29 mouse cellular contexts compared by ENCODE assay signal in genomic region chr15:87606702-87607101, GRCm38 (mm10).
DNase-seq lines count a peak whose midpoint lies in the region; ATAC-seq and TF ChIP-seq lines count a peak whose summit lies in the region.
"Had no signal": no experiment of that assay in that cellular context is flagged by ENCODE, and none has a peak within 500 bp of the region (broad histone marks: within the 10 kb centered on the region; RNA-seq: fewer than 3 reads in every experiment).

No protein-coding gene starts in this region.

- no peak overlapping the region for H3K9ac ChIP-seq in midbrain, embryonic 11.5 days (ENCODE audit: low read length)
- H3K9ac ChIP-seq in midbrain, embryonic 15.5 days: no peak overlapping the region
- H3K9ac ChIP-seq: embryonic facial prominence, embryonic 13.5 days; forebrain, embryonic 12.5 days; forebrain, embryonic 15.5 days; heart, embryonic 13.5 days; hindbrain, embryonic 14.5 days had no signal

- H3K27ac ChIP-seq in left cerebral cortex, adult 2 months: peak overlapping the region; percentile 59
- no peak overlapping the region for H3K27ac ChIP-seq in midbrain, embryonic 11.5 days (ENCODE audit: low read depth, low read length)
- H3K27ac ChIP-seq in midbrain, embryonic 15.5 days: no peak overlapping the region
- H3K27ac ChIP-seq: embryonic facial prominence, embryonic 10.5 days; embryonic facial prominence, embryonic 13.5 days; forebrain, embryonic 12.5 days; forebrain, embryonic 15.5 days; heart, adult 2 months; heart, embryonic 10.5 days; heart, embryonic 13.5 days; hindbrain, embryonic 14.5 days had no signal

- peak; percentile 42 to 43 for DNase-seq in left cerebral cortex, adult 2 months (ENCODE audit: extremely low spot score in 1 of 2, low spot score in 2 of 2)
- no peak for DNase-seq in left cerebral cortex, adult 11 months (ENCODE audit: low spot score)
- DNase-seq in midbrain, embryonic 11.5 days (ENCODE audit: low spot score, missing footprints): peak; percentile 37
- peak; percentile 43 for DNase-seq in brain, adult 2 months (ENCODE audit: low read depth, low spot score)
- peak; percentile 40 to 57 for DNase-seq in frontal cortex, postnatal 10 days (ENCODE audit: low spot score in 2 of 2)
- DNase-seq in kidney, postnatal 4 days: no peak
- no peak for DNase-seq in kidney, adult 11 months
- DNase-seq: adrenal gland, adult 2 months; adrenal gland, postnatal 14 days; cerebellum, adult 11-12 months; cerebellum, adult 8-10 months; cerebellum, postnatal 10 days; cerebellum, postnatal 36 days; embryo, embryonic 11 days; gastrocnemius, postnatal 10 days; gastrocnemius, postnatal 36 days; heart, adult 2 months; heart, postnatal 14 days; heart, postnatal 4 days had no signal

- H3K27me3 ChIP-seq in midbrain, embryonic 11.5 days (ENCODE audit: control insufficient read depth, insufficient read depth, low read length): no peaks in the 10 kb centered on the region
- H3K27me3 ChIP-seq in midbrain, embryonic 15.5 days (replicated peaks): no peaks in the 10 kb centered on the region
- H3K27me3 ChIP-seq: embryonic facial prominence, embryonic 13.5 days; forebrain, embryonic 12.5 days; forebrain, embryonic 15.5 days had no signal

- no peak for TF ChIP-seq CTCF in left cerebral cortex, adult 2 months (IDR thresholded peaks at IDR 0.05)

- H3K36me3 ChIP-seq in midbrain, embryonic 11.5 days (ENCODE audit: control insufficient read depth, insufficient read depth, low read length): no peaks in the 10 kb centered on the region
- no peaks in the 10 kb centered on the region for H3K36me3 ChIP-seq in midbrain, embryonic 15.5 days (replicated peaks)
- H3K36me3 ChIP-seq: embryonic facial prominence, embryonic 10.5 days; embryonic facial prominence, embryonic 13.5 days; forebrain, embryonic 12.5 days; forebrain, embryonic 15.5 days; heart, embryonic 10.5 days; heart, embryonic 13.5 days had no signal

- intact Hi-C loops in left cerebral cortex, adult 2 months (cut with DNase I): no loop called here

- H3K4me3 ChIP-seq in left cerebral cortex, adult 2 months: no peak overlapping the region
- no peak overlapping the region for H3K4me3 ChIP-seq in midbrain, embryonic 11.5 days (ENCODE audit: low read depth, low read length)
- H3K4me3 ChIP-seq in midbrain, embryonic 15.5 days: no peak overlapping the region
- H3K4me3 ChIP-seq: embryonic facial prominence, embryonic 10.5 days; embryonic facial prominence, embryonic 13.5 days; erythroblast, embryonic 14.5 days; forebrain, embryonic 12.5 days; forebrain, embryonic 15.5 days; heart, adult 2 months; heart, embryonic 10.5 days; heart, embryonic 13.5 days had no signal

- no peaks in the 10 kb centered on the region for H3K4me1 ChIP-seq in midbrain, embryonic 11.5 days (ENCODE audit: control insufficient read depth, insufficient read depth, low read length)
- H3K4me1 ChIP-seq in midbrain, embryonic 15.5 days: peaks cover 31% of the 10 kb centered on the region
- H3K4me1 ChIP-seq: embryonic facial prominence, embryonic 10.5 days; embryonic facial prominence, embryonic 13.5 days; heart, embryonic 10.5 days; heart, embryonic 13.5 days had no signal

- H3K4me2 ChIP-seq in midbrain, embryonic 11.5 days: no peak overlapping the region
- H3K4me2 ChIP-seq in midbrain, embryonic 15.5 days: no peak overlapping the region
- H3K4me2 ChIP-seq: embryonic facial prominence, embryonic 13.5 days; forebrain, embryonic 12.5 days; forebrain, embryonic 15.5 days; heart, embryonic 13.5 days; hindbrain, embryonic 14.5 days had no signal

- no peak for ATAC-seq in midbrain, embryonic 11.5 days (ENCODE audit: low FRiP score)
- ATAC-seq in midbrain, embryonic 15.5 days (replicated peaks): no peak
- ATAC-seq: CD4-positive, CD25-positive, alpha-beta regulatory T cell, adult 4 months; forebrain, embryonic 15.5 days had no signal

- 91% methylated on average over 10 of the region's 10 CpGs for WGBS in midbrain, embryonic 11.5 days
- 84% methylated on average over 10 of the region's 10 CpGs for WGBS in midbrain, embryonic 15.5 days

- no peaks in the 10 kb centered on the region for H3K9me3 ChIP-seq in midbrain, embryonic 11.5 days (ENCODE audit: control insufficient read depth, low read length)
- no peaks in the 10 kb centered on the region for H3K9me3 ChIP-seq in midbrain, embryonic 15.5 days
- H3K9me3 ChIP-seq: embryonic facial prominence, embryonic 10.5 days; embryonic facial prominence, embryonic 13.5 days; forebrain, embryonic 12.5 days; forebrain, embryonic 15.5 days; heart, embryonic 10.5 days; heart, embryonic 13.5 days had no signal

Comparison
In these comparisons a context has a peak if more than half of its experiments do, and no peak if none do; other contexts are left out.
1. DNase-seq: peak in left cerebral cortex, adult 2 months (2 of 2), midbrain, embryonic 11.5 days (single experiment), brain, adult 2 months (single experiment) and frontal cortex, postnatal 10 days (2 of 2); none in left cerebral cortex, adult 11 months (single experiment), kidney, postnatal 4 days (0 of 2) and kidney, adult 11 months (single experiment).